Mouse (Mus musculus): Measurements from ENCODE around the gene Edem3.
"Not testable (repeated sequence)": the region's sequence is repeated elsewhere in the genome, so short reads cannot be mapped to it uniquely, and the experiment has no call there.

Edem3 gene

DNA sequence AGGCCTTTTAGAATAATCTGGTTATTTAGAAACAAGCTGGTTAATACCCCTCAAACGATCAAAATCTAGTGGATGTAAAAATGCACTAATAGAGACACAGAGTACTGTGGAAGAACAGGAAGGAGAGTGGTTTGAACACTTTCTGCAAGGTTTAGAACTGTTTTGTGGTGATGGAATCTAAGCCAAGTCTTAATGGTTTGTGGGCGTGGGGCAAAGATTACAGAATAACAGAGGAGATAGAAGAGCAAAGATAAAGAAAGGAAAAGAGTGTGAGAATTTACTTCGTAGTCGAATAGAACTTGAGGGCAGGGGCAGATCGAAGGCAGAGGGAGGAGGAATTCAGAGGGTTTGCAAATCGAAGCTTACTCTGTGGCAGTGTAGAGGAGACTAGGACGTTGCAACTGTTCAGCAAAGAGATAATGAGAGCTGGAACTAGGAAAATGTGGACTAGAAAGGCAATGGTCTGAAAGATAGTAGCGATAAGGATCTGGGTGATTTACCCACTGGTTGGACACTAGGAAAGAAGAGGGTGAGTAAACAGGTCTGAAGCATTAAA lies 1.7 kb upstream of the Edem3 start:
- DNase-seq = no peak

GRCm38 (mm10) chr1:151754028-151754489 lies 1.1 kb upstream of the Edem3 start:
- DNase-seq = peak; percentile 8 to 25

DNA sequence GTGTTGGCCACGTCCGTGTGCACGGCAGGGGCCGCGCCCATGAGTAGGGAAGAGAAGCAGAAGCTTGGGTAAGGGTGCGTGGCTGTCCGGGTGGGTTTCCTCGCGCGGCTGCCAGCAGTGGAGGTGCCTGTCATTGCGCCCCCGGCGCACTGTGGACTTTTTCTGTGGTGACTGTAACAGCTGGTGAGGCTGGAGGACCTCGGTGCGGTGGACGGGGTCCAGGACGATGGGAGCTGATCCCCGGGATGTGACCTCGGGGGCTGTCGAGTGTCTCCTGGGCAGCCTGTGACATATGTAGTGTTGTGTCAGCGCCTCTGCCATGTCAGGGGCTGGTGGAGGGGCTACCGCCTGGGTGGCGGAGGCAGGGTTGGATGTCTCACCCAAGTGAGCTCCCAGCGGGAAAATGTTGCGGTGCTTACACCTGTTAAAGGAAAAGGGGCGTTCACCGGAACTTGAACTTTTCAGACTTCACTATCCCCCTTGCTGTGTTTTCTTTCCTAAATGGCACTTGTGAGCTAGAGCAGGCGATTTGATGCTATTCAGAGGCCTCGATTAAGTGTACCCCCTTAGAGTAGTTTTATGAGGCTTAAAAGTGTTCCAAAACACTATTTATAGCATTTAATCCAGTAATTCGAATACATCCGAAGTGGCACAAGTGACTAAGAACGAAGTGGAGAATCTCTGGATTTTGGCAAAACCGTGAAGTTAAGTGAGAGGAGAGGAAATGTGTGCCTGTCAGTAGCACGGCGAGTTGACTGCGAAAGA lies 671 bp downstream of the Edem3 start:
- DNase-seq = no peak

DNA sequence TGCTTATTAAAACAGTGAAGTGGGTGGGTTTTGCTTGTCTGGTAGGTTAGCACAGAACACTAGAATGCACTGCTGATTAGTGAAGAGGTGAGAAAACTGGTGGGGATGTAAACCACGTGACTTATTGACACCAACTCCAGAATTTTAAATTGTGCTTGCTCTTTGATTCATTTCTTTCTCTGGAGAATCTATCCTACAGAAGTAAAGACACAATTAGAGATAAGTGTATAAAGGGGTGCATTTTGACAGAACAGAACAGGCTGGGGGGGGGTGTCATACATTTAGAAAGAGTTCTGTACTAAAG lies 1.2 kb downstream of the Edem3 start:
- no peak for DNase-seq

GRCm38 (mm10) chr1:151758301-151758700 lies 3.1 kb downstream of the Edem3 start:
- DNase-seq = no peak

GRCm38 (mm10) chr1:151758991-151759390 lies 3.8 kb downstream of the Edem3 start:
- DNase-seq = no peak

DNA sequence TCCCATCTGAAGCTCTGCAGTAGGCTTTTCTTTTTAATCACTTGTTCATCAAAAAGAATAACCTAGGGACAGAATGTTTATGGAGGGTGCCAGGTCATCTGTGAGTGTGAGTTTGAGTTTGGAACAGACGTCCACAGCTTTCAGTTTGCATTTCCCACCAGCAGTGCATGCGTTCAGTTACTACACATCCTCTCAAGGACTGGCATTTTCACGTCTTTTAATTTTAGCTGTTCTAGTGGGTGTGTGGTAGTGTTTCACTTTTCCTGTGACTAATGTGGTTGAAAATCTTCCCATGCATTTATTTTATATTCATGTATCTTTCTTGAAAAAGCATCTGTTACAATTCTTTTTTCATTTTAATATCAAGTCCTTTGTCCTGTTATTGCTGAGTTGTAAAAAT lies 9.1 kb downstream of the Edem3 start:
- no peak for DNase-seq

- no peak for DNase-seq
Measured at GRCm38 (mm10) chr1:151766166-151766565, 11.0 kb downstream of the Edem3 start.

DNA sequence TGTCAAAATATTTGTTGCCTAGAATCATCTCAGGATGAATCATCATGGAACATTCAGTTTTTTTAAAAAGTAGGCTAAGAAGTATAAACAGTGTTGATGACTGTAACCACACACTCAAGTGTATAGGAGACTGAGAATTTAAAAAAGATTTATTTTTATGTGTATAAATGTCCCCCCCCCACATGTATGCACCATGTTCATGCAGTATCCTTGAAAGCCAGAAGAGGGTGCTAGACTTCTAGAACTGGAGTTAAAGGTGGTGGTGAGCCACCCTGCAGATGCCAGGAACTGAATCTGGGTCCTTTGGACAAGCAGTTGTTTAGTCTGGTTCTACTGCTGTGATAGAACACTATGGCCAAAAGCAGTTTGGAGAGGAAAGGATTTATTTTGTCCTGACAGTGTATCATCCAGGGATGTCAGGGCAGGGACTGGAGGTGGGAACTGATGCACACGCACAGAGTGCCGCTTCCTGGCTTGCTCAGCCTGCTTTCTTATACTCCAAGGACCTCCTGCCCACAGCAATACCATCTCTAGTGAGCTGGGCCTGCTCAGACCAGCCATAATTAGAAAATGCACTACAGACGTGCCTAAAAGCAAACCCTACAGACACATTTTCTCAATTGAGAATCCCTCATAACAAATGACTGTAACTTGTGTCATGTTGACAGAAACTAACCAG lies 11.9 kb downstream of the Edem3 start:
- no peak for DNase-seq

GRCm38 (mm10) chr1:151769200-151769913 lies 14.2 kb downstream of the Edem3 start:
- no peak for DNase-seq

DNA sequence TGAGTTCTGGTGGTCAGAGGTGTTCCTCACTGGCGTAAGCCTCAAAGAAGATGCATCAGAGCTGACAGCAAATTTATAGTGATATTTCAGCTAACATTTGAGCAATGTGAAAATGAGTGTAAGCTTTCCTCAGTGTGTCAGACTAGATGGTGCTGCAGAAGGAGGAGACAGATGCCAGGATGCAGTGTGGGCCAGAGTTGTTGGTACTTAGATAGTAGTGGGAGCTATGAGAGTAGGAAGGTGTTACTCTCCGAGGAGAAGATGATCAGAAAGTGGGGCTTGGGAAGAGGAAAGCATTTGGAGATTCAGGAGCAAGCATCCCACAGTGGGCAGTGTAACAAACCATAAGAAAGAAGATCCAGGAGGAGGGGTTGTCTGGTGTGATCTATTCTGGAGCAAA lies 22.4 kb downstream of the Edem3 start:
- no peak for DNase-seq

DNA sequence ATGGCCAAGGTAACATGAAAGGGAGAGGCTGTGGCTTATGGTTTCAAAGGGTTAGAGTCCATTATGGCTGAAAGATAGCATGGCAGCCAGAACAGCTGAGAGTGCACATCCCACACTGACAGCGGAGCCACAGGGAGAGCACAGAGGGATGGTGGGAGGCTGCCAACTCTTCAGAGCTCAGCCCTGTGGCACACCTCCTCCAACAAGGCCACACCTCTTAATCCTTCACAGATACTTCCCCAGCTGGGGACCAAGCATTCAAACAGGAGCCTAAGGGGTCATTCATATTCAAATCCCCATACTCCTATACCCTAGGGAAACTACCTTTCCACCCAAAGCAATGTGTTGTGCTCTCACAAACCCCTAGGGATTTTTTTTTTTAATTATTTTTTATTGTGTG lies 23.4 kb downstream of the Edem3 start:
- DNase-seq = no peak

GRCm38 (mm10) chr1:151779306-151779705 lies 24.1 kb downstream of the Edem3 start:
- no peak for DNase-seq

GRCm38 (mm10) chr1:151781447-151781846 lies 26.3 kb downstream of the Edem3 start:
- DNase-seq = no peak

DNA sequence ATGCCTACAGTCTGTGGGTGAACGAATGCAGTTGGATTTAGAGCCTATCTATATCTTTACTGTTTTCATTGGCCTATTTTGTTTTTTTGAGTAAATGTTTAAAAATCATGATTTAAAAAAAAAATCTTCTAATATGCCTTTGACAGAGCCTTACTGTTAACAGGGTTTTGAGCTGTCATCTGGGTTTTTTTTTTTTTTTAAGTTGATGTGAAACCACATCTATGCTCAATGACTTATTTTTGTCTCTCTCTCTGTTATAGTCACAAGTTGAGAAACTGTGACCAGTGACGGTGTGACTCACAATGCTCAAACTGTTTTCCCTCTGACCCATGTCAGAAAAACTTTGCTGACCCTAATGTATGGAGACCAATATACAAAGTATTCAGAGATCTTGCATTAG lies 28.2 kb downstream of the Edem3 start:
- no peak for DNase-seq

DNA sequence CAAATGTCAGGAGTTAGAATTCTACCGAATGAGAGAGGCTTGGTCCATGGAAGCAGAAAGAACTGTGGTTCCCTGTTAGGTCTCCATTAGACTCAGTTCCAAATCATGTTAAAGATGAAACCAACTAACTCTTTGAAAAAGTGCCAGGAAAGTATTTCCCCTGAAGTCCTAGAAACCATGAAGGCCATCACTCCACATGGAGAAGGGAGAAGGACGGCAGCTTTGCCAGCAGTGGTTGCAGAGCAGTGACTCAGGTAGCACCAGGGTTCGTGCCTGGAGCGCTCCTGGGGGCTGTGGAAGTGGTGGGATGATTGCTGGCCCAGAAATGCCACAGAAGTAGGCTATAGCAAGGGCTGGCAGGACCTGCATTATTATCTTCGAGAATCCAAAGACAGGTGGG lies 31.2 kb downstream of the Edem3 start:
- DNase-seq = no peak

DNA sequence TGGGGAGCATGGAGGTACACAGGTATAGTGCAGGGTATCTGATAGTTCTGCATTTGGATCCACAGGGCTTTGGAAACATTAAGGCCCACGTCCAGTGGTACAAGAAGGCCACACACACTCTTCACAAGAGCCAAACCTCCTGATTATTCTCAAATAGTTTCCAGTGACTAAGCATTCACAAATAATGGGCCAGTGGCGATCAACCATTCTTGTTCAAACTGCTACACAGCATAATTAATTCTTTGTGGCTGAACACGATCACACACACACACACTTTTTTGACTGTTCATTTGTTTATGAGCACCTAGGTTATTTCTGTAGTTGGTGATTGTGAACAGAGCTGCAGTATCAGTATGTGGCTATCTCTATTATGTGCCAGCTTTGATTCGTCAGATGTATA lies 34.0 kb downstream of the Edem3 start:
- no peak for DNase-seq

DNA sequence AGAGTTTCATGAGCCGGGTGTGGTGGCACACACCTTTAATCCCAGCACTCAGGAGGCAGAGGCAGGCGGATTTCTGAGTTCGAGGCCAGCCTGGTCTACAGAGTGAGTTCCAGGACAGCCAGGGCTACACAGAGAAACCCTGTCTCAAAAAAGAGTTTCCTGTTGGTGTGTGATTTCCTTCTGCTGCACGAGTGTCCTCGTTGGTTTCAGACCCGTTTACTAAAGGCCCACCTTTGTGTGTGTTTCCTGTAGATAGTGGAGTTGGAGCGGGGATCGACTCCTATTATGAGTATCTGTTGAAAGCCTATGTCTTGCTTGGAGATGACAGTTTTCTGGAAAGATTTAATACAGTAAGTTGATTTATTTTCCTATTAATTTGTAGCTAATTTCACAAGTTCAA lies 36.9 kb downstream of the Edem3 start:
- DNase-seq = not testable (repeated sequence)

- not testable (repeated sequence) for DNase-seq
Measured at GRCm38 (mm10) chr1:151802795-151803194, 47.6 kb downstream of the Edem3 start.

DNA sequence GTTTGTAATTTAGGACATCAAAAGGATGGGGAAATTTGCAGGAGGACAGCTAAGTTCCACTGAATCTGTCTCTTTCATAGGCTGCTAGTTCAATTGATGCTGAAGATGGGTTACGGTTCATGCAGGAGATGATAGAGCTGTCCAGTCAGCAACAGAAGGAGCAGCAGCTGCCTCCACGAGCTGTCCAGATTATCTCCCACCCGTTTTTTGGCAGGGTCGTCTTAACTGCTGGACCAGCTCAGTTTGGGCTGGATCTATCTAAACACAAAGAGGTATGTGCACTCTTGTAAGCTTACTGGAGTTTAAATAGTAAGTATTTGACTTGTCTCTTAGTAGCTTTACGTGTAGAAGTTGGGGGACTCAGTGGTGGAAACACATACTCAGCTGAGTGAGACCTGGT lies 52.1 kb downstream of the Edem3 start:
- DNase-seq = no peak

DNA sequence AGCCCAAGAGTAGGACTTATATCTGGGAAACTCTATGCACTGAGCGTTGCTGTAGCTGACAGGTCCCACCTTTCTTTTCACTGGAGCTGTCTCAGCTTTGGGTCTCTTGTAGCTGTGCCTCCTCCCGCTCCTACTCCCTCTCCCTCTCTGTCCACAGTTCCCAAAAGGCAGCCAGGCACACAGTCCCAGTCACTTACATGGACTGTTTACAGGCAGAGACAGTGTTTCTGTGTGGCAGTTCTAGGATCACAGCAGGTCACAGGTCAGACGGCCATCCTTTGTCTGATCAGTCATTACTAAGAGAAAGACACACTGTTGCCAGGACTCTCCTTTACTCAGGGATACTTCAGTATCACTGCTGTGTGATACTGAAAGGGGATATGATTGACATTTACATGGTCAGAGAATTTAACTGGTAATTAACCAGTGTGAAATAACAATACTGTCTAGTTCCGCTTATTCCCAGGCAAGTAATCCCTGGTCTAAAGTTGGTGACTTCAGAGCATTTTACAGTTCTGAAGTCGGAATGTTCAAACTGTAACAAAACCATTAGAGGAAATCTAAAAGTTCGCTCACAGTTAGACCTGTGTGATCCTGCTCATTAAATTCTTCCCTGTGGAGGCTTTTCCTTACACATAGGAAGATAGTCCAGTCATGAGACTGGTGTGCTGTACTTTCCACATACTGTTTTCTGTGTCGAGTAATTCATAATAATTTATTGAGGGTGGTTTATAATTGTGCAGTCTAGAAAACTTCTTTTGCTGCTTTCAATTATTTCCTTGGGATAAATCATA lies 55.7 kb downstream of the Edem3 start:
- no peak for DNase-seq

DNA sequence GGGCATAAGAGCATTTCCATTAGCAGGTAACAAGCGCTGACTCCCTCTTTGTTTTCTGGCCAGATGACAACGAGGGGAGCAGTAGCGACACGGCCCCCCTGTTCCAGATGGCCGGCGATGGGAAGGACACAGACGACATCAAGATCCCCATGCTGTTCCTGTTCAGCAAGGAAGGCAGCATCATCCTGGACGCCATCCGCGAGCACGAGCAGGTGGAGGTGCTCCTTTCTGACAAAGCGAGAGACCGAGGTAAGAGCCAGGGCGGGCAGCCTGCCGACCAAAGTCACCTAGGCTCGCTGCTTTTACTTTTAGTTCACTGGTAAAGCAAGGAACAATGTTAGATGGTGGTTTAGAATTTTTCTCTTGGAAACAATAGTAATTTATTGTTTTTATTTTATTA lies 56.3 kb downstream of the Edem3 start:
- DNase-seq = no peak
